Mouse (Mus musculus): ENCODE measurements around the gene Ltbp1. TPM values are rescaled to one million over a fixed set of nuclear protein-coding genes. Genes with fewer than 3 reads are reported as not detected.

Ltbp1 gene
- polyA plus RNA-seq, 2 experiments from 2014 or later = 0.15 TPM; not detected in 1

GRCm38 (mm10) chr17:75069232-75069631 lies 63.9 kb downstream of the Ltbp1 start:
- no peak for ATAC-seq

GRCm38 (mm10) chr17:75071174-75071573 lies 65.8 kb downstream of the Ltbp1 start:
- no peak for ATAC-seq

- ATAC-seq = no peak
These were observed 66.4 kb downstream of the Ltbp1 start for GRCm38 (mm10) chr17:75071749-75072148.

GRCm38 (mm10) chr17:75073887-75074286 lies 68.5 kb downstream of the Ltbp1 start:
- no peak for ATAC-seq

- no peak for ATAC-seq
These were observed 69.8 kb downstream of the Ltbp1 start for GRCm38 (mm10) chr17:75074978-75075699.

GRCm38 (mm10) chr17:75081401-75081800 lies 76.0 kb downstream of the Ltbp1 start:
- ATAC-seq = no peak

- no peak for ATAC-seq
These were observed 77.1 kb downstream of the Ltbp1 start for GRCm38 (mm10) chr17:75082449-75082848.

- ATAC-seq = no peak
These were observed 82.1 kb downstream of the Ltbp1 start for GRCm38 (mm10) chr17:75087296-75087941.

- ATAC-seq = no peak
These were observed 82.9 kb downstream of the Ltbp1 start for GRCm38 (mm10) chr17:75088232-75088631.

GRCm38 (mm10) chr17:75088727-75089126 lies 83.4 kb downstream of the Ltbp1 start:
- ATAC-seq = no peak

- ATAC-seq = no peak
These were observed 85.2 kb downstream of the Ltbp1 start for GRCm38 (mm10) chr17:75090556-75090955.

- ATAC-seq = no peak
These were observed 88.2 kb downstream of the Ltbp1 start for GRCm38 (mm10) chr17:75093563-75093962.

GRCm38 (mm10) chr17:75094591-75094990 lies 89.2 kb downstream of the Ltbp1 start:
- no peak for ATAC-seq

- no peak for ATAC-seq
These were observed 91.4 kb downstream of the Ltbp1 start for GRCm38 (mm10) chr17:75096727-75097126.

GRCm38 (mm10) chr17:75097367-75097766 lies 92.0 kb downstream of the Ltbp1 start:
- no peak for ATAC-seq

GRCm38 (mm10) chr17:75101215-75101614 lies 95.8 kb downstream of the Ltbp1 start:
- ATAC-seq = no peak

- ATAC-seq = no peak
These were observed 96.6 kb downstream of the Ltbp1 start for GRCm38 (mm10) chr17:75101994-75102393.

GRCm38 (mm10) chr17:75107412-75107811 lies 102.0 kb downstream of the Ltbp1 start:
- ATAC-seq = no peak

GRCm38 (mm10) chr17:75107879-75108278 lies 102.5 kb downstream of the Ltbp1 start:
- no peak for ATAC-seq

GRCm38 (mm10) chr17:75109081-75109716 lies 103.8 kb downstream of the Ltbp1 start:
- ATAC-seq = no peak

- no peak for ATAC-seq
These were observed 105.2 kb downstream of the Ltbp1 start for GRCm38 (mm10) chr17:75110252-75111205.

GRCm38 (mm10) chr17:75115594-75115993 lies 110.2 kb downstream of the Ltbp1 start:
- ATAC-seq = no peak

GRCm38 (mm10) chr17:75118896-75119295 lies 113.5 kb downstream of the Ltbp1 start:
- ATAC-seq = no peak

Measured in activated CD4-positive, CD25-positive, alpha-beta regulatory T cell, adult 4 months (primary cell).